Mouse (Mus musculus) hindbrain, embryonic 15.5 days (tissue): ENCODE measurements around the gene Aanat. TPM values are rescaled to one million over a fixed set of nuclear protein-coding genes. Genes with fewer than 3 reads are reported as not detected.

Source experiments
- ATAC-seq: fragments of 200-750 bp; cut with Nextera tagmentation; 2 replicates; pipeline ENCODE4 v1.8.0; 2017; ENCODE audit warnings: low read depth, moderate number of reproducible peaks, moderate TSS enrichment; ENCODE audit not compliant: low FRiP score
- H3K27ac ChIP-seq: fragments of 300-500 bp; sonication (generic); replicated peaks from 2 replicates; pipeline ENCODE4 v1.5.1; 2015; ENCODE audit warnings: mild to moderate bottlenecking, inconsistent platforms
- H3K27me3 ChIP-seq: fragments of 300-500 bp; sonication (generic); 2 replicates; pipeline ENCODE4 v1.6.1; 2015; ENCODE audit warnings: control low read depth, inconsistent platforms
- H3K36me3 ChIP-seq: fragments of 300-500 bp; sonication (generic); 2 replicates; pipeline ENCODE4 v1.6.1; 2015; ENCODE audit warnings: control low read depth, inconsistent platforms
- H3K4me1 ChIP-seq: fragments of 300-500 bp; sonication (generic); replicated peaks from 2 replicates; pipeline ENCODE4 v1.6.1; 2015; ENCODE audit warnings: control low read depth, inconsistent platforms
- H3K4me2 ChIP-seq: fragments of 300-500 bp; sonication (generic); 2 replicates; pipeline ENCODE4 v1.6.1; 2015; ENCODE audit warnings: moderate library complexity, mild to moderate bottlenecking, inconsistent platforms
- H3K4me3 ChIP-seq: fragments of 300-500 bp; sonication (generic); 2 replicates; pipeline ENCODE4 v1.5.1; 2015; ENCODE audit warnings: mild to moderate bottlenecking, inconsistent platforms
- H3K9ac ChIP-seq: fragments of 300-500 bp; sonication (generic); 2 replicates; pipeline ENCODE4 v1.6.1; 2015; ENCODE audit warnings: inconsistent platforms
- H3K9me3 ChIP-seq: fragments of 300-500 bp; sonication (generic); 2 replicates; pipeline ENCODE4 v1.6.1; 2016; ENCODE audit warnings: control low read depth, inconsistent platforms
- WGBS: fragments of 180-500 bp; shearing (Covaris S2); methylation state at CpG from one replicate; pipeline ENCODE4 v1.1.7; 2015; 5-methylcytosine and 5-hydroxymethylcytosine counted together
- polyA plus RNA-seq: library from polyadenylated mRNA; unstranded; fragments of >200 nt; fragmentation: Nextera tagmentation; extraction: Ambion mirVana; gene quantifications from 2 replicates; pipeline ENCODE4 v1.2.1, GENCODE M21; 2015

Aanat gene
- polyA plus RNA-seq, 1 experiment from 2014 or later, result not detected

GRCm38 (mm10) chr11:116641731-116642130 lies 55.5 kb downstream of the Aanat start:
- H3K4me2 ChIP-seq, result no peak overlapping the region
- WGBS, result 69% methylated on average over 3 of the region's 3 CpGs
- ATAC-seq, result no peak
- no peaks in the 10 kb centered on the region for H3K36me3 ChIP-seq
- 0 out of 2 replicates have a peak, but pooled peaks cover 2% of the 10 kb centered on the region for H3K27me3 ChIP-seq
- H3K4me3 ChIP-seq, result no peak overlapping the region
- no peak overlapping the region for H3K27ac ChIP-seq
- H3K9me3 ChIP-seq, result no peaks in the 10 kb centered on the region
- H3K4me1 ChIP-seq, result peaks cover 16% of the 10 kb centered on the region
- H3K9ac ChIP-seq, result no peak overlapping the region

GRCm38 (mm10) chr11:116642681-116643578 lies 56.7 kb downstream of the Aanat start:
- no peaks in the 10 kb centered on the region for H3K9me3 ChIP-seq
- H3K27ac ChIP-seq, result peak overlapping the region; percentile 47; the same call in 1 of the 2 replicates
- H3K27me3 ChIP-seq, result 0 out of 2 replicates have a peak, but pooled peaks cover 2% of the 10 kb centered on the region
- no peaks in the 10 kb centered on the region for H3K36me3 ChIP-seq
- H3K9ac ChIP-seq, result peak overlapping the region; percentile 25; the same call in 1 of the 2 replicates
- peaks cover 16% of the 10 kb centered on the region for H3K4me1 ChIP-seq
- 38% methylated on average over 14 of the region's 14 CpGs for WGBS
- H3K4me2 ChIP-seq, result peak overlapping the region; percentile 54
- no peak overlapping the region for H3K4me3 ChIP-seq
- peak; percentile 78 for ATAC-seq

- Histone ChIP-seq H3K9me3 (no peaks in the 10 kb centered on the region), H3K9ac (peak overlapping the region; percentile 25), H3K36me3 (no peaks in the 10 kb centered on the region), H3K27me3 (0 out of 2 replicates have a peak, but pooled peaks cover 2% of the 10 kb centered on the region), H3K4me1 (peaks cover 16% of the 10 kb centered on the region), H3K27ac (peak overlapping the region; percentile 47; the same call in 1 of the 2 replicates), H3K4me3 (no peak overlapping the region), H3K4me2 (peak overlapping the region; percentile 54)
- peak; percentile 52 for ATAC-seq
- 7% methylated on average over 19 of the region's 19 CpGs for WGBS
Measured at GRCm38 (mm10) chr11:116643579-116644224, 57.5 kb downstream of the Aanat start.

GRCm38 (mm10) chr11:116644225-116645112 lies 58.2 kb downstream of the Aanat start:
- Histone ChIP-seq H3K4me3 (no peak overlapping the region), H3K36me3 (no peaks in the 10 kb centered on the region), H3K9ac (peak overlapping the region; percentile 25; the same call in 1 of the 2 replicates), H3K4me1 (peaks cover 16% of the 10 kb centered on the region), H3K27ac (peak overlapping the region; percentile 47; the same call in 1 of the 2 replicates), H3K9me3 (no peaks in the 10 kb centered on the region), H3K27me3 (0 out of 2 replicates have a peak, but pooled peaks cover 3% of the 10 kb centered on the region), H3K4me2 (peak overlapping the region; percentile 54)
- WGBS, result 47% methylated on average over 21 of the region's 21 CpGs
- ATAC-seq, result no peak

GRCm38 (mm10) chr11:116645446-116646110 lies 59.3 kb downstream of the Aanat start:
- Histone ChIP-seq H3K9me3 (no peaks in the 10 kb centered on the region), H3K27me3 (0 out of 2 replicates have a peak, but pooled peaks cover 5% of the 10 kb centered on the region), H3K4me2 (no peak overlapping the region), H3K4me3 (no peak overlapping the region), H3K9ac (no peak overlapping the region), H3K27ac (no peak overlapping the region), H3K36me3 (no peaks in the 10 kb centered on the region), H3K4me1 (peaks cover 16% of the 10 kb centered on the region)
- no peak for ATAC-seq
- WGBS, result 79% methylated on average over 8 of the region's 8 CpGs

GRCm38 (mm10) chr11:116646136-116646535 lies 59.9 kb downstream of the Aanat start:
- peaks cover 20% of the 10 kb centered on the region for H3K4me1 ChIP-seq
- ATAC-seq, result no peak
- H3K36me3 ChIP-seq, result no peaks in the 10 kb centered on the region
- WGBS, result 73% methylated on average over 11 of the region's 11 CpGs
- H3K9me3 ChIP-seq, result no peaks in the 10 kb centered on the region
- H3K9ac ChIP-seq, result no peak overlapping the region
- H3K27ac ChIP-seq, result no peak overlapping the region
- no peak overlapping the region for H3K4me3 ChIP-seq
- no peak overlapping the region for H3K4me2 ChIP-seq
- H3K27me3 ChIP-seq, result 0 out of 2 replicates have a peak, but pooled peaks cover 5% of the 10 kb centered on the region

- Histone ChIP-seq H3K9ac (no peak overlapping the region), H3K4me3 (no peak overlapping the region), H3K27me3 (0 out of 2 replicates have a peak, but pooled peaks cover 5% of the 10 kb centered on the region), H3K4me2 (no peak overlapping the region), H3K36me3 (no peaks in the 10 kb centered on the region), H3K27ac (no peak overlapping the region), H3K9me3 (no peaks in the 10 kb centered on the region), H3K4me1 (peaks cover 26% of the 10 kb centered on the region)
- no peak for ATAC-seq
- 87% methylated on average over 7 of the region's 7 CpGs for WGBS
Measured at GRCm38 (mm10) chr11:116646771-116647170, 60.5 kb downstream of the Aanat start.

Other genes starting within 250 kb of the Aanat start
- gene Rnf157, start 173.4 kb upstream of the Aanat start, polyA plus RNA-seq, result 69.8 and 78.1 TPM in 2 replicates
- gene Ubald2, start 152.3 kb upstream of the Aanat start, polyA plus RNA-seq, result 42.7 and 44.3 TPM in 2 replicates
- gene Qrich2, start 120.2 kb upstream of the Aanat start, polyA plus RNA-seq, result 0.07 and 0.47 TPM in 2 replicates
- 181 and 186 TPM in 2 replicates for gene Prpsap1, start 92.2 kb upstream of the Aanat start, polyA plus RNA-seq
- gene Sphk1, start 55.5 kb upstream of the Aanat start, polyA plus RNA-seq, result 8.4 and 11.0 TPM in 2 replicates
- 35.0 and 36.7 TPM in 2 replicates for gene Ube2o, start 5.0 kb upstream of the Aanat start, polyA plus RNA-seq
- gene Rhbdf2, start 40.6 kb downstream of the Aanat start, polyA plus RNA-seq, result 1.1 and 1.6 TPM in 2 replicates
- gene Prcd, start 67.1 kb downstream of the Aanat start, polyA plus RNA-seq, result 2.8 and 3.8 TPM in 2 replicates
- gene Cygb, start 67.9 kb downstream of the Aanat start, polyA plus RNA-seq, result 25.7 and 29.1 TPM in 2 replicates
- gene St6galnac1, start 189.1 kb downstream of the Aanat start, polyA plus RNA-seq, result not detected in 2 replicates
- 41.5 and 42.8 TPM in 2 replicates for gene Mxra7, start 241.6 kb downstream of the Aanat start, polyA plus RNA-seq